Mouse (Mus musculus) urinary bladder, adult 2 months (tissue): ENCODE measurements around the gene Gm49387. TPM values are rescaled to one million over a fixed set of nuclear protein-coding genes. Genes with fewer than 3 reads are reported as not detected.

Experiments
- DNase-seq: peaks from one replicate; pipeline ENCODE4 v3.0.0; 2022; ENCODE audit warnings: low spot score
- polyA plus RNA-seq: library from polyadenylated mRNA; depleted of rRNA; stranded (reverse); fragments of >200 nt; gene quantifications from 2 replicates; pipeline ENCODE4 v1.2.3, GENCODE M21; 2012; rRNA removed

Gm49387 gene
- polyA plus RNA-seq, result not detected in 2 replicates

GRCm38 (mm10) chr14:31640346-31640889 lies at the start of gene Gm49387:
Gene Gm49387 (minus strand): TSS chr14:31640878.
- DNase-seq, result no peak

GRCm38 (mm10) chr14:31686231-31686630 lies 45.6 kb upstream of the Gm49387 start:
- DNase-seq, result no peak

GRCm38 (mm10) chr14:31685680-31686079 lies 45.0 kb upstream of the Gm49387 start:
- DNase-seq, result no peak

DNA sequence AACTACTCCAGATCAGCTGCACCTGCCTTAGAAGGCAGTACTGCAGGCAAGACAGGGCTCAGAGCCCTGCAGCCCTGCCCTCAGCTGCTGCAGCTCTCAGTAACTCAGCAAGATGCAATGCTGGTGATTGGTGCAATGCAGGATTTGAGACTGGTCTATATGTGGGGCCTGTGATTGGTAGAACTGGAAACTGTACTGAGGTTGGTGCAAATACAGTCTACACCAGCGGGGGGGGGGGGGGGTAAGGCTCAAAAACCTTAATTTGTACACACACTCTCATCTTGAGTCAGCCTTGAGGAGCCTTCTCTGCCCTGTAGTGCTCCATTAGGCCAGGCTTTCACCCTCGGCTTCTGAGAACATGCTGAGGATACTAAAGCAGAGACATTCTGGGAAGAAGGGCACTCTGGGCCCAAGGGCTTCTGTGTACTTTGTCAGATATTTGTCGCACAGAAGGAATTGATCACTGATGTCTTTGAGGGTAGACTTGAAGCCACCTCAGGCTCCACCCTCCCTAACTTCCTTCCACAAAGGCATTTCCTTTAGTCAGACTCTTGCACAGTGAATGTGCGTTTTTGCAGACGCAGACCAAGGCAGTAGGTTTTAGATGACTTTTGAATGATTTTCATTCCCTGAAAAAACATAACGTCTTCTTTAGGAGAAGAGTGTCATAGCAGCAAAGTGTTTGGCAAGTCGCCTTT lies 43.8 kb upstream of the Gm49387 start:
- DNase-seq, result no peak

DNA sequence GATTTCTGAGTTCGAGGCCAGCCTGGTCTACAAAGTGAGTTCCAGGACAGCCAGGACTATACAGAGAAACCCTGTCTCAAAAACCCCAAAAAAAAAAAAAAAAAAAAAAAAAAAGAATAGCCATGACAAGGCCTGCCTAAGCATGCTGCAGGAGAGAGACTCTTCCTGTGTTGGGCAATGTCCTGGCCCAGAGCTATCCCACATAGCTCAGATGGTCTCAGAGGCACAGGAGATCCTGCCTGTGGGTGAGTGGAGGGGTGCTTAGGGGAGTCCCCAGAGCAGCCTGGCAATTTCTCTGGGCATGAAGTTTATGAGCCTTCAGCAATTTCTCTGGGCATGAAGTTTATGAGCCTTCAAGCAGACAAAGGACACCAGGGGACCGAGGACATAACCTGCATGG lies 42.9 kb upstream of the Gm49387 start:
- no peak for DNase-seq

DNA sequence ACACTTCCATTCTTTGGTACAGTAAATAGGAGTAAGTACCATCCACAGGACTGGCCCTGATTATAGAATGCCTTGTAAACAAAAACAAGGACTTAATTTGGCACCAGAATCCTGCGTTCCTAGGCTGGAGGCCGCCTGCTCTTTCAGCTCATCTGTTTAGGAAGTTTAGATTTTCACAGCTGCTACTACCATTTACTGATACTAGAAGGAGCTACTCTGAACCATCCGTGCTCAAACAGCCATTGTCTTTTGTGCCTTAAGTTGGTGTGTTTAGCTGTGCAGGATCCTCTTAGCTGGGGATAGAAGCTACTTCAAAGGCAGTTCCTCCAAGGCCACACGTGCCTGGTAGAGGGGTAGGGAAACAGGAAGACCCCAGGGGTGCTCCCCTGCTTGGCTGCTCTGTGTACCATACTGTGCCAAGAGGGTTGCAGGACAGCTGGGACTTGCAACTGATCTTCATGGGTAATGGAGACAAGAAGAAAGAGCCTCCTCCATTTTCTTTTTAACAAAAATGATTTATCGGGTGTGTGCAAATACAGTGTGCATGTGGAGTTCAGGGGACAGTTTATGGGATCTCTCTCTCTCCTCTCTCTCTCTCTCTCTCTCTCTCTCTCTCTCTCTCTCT lies 41.4 kb upstream of the Gm49387 start:
- DNase-seq, result no peak

- DNase-seq, result no peak
These were observed 40.6 kb upstream of the Gm49387 start for GRCm38 (mm10) chr14:31681291-31681690.

DNA sequence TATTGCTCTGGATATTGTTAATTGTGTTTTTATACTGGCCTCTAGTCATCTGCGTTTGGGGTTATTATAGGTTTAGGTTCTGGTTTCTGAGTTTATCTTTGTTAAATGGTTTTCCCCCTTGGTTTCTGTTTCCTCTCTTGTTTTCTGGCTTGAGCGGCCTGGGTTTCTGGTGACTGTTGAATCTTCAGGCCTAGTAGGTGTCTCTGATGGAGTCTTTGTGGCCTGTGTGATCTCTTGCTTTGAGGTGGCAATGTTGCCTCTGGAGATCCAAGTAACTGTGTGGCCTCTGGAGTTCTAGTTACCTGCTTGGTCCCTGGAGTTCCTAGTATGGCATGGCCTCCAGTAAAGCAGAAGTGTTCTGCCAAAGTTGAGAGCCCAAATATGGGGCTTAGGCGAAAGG lies 40.0 kb upstream of the Gm49387 start:
- DNase-seq, result no peak

GRCm38 (mm10) chr14:31671635-31672320 lies 31.1 kb upstream of the Gm49387 start:
- no peak for DNase-seq

GRCm38 (mm10) chr14:31669642-31670490 lies 29.2 kb upstream of the Gm49387 start:
- no peak for DNase-seq

GRCm38 (mm10) chr14:31669161-31669611 lies 28.5 kb upstream of the Gm49387 start:
- DNase-seq, result peak; percentile 55

GRCm38 (mm10) chr14:31668326-31668725 lies 27.6 kb upstream of the Gm49387 start:
- no peak for DNase-seq

- DNase-seq, result no peak
These were observed 27.1 kb upstream of the Gm49387 start for GRCm38 (mm10) chr14:31667741-31668140.

DNA sequence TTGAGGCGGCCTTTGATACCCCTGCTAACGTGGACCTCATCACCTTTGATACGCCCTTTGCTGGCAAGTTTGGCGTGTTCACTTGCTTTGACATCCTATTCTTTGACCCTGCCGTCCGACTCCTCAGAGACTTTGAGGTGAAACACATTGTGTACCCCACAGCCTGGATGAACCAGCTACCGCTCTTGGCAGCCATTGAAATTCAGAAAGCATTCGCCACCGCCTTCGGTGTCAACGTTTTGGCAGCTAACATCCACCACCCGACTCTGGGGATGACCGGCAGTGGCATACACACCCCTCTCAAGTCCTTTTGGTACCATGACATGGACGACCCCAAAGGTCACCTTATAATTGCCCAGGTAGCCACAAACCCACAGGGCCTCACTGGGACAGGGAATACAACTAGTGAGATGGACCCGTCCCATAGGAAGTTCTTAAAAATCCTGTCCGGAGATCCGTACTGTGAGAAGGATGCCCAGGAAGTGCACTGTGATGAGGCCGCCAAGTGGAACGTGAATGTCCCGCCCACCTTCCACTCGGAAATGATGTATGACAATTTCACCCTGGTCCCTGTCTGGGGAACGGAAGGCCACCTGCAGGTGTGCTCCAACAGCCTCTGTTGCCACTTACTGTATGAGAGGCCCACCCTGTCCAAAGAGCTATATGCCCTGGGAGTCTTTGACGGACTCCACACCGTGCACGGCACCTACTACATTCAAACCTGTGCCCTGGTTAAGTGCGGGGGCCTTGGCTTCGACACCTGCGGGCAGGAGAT lies 26.4 kb upstream of the Gm49387 start:
- DNase-seq, result no peak

DNA sequence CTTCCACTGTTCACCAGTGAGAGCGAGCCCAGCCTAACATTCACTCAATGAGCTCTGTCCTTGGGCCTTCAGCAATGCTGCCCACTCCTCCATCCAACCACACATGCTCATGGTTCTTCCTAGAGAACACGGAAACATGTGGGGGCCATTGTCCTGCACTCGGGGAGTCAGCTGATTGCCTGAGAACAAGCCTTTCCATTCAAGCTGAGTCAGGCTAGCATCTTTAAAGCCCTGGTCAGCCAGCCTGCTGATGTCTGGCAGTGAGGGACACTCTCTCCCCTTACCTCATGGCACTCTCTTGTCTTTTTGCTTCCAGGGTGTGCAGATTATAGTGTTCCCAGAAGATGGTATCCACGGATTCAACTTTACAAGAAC lies 24.9 kb upstream of the Gm49387 start:
- DNase-seq, result no peak

DNA sequence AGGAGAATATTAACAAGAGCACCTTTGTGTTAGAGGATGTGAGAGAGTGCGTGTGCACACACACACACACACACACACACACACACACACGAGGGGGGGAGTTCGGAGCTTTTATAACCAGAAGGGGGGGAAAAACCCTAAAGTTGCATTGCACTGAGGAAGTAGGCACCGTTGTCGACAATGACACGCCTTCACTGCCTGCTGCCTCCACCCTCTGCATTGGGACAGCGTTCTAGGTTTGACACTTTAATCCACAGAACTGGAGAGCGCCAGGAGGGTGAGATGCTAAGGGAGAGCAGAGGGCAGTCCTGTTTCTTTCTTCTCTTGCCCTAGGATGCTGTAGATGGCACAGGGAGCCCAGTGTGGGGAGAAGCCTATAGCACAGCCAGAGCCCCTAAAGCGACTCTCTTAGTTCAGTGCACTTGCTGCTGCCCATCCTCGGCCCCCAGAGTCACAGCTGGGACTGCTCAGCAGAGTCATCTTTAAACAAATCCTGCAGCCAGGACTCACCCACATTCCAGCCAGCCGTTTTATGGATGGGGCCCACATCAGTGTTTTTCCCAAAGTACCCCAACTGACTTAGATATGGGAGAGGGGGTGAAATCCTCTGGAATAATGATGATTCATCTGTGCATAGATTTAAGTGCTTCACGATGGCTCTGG lies 24.4 kb upstream of the Gm49387 start:
- DNase-seq, result no peak

DNA sequence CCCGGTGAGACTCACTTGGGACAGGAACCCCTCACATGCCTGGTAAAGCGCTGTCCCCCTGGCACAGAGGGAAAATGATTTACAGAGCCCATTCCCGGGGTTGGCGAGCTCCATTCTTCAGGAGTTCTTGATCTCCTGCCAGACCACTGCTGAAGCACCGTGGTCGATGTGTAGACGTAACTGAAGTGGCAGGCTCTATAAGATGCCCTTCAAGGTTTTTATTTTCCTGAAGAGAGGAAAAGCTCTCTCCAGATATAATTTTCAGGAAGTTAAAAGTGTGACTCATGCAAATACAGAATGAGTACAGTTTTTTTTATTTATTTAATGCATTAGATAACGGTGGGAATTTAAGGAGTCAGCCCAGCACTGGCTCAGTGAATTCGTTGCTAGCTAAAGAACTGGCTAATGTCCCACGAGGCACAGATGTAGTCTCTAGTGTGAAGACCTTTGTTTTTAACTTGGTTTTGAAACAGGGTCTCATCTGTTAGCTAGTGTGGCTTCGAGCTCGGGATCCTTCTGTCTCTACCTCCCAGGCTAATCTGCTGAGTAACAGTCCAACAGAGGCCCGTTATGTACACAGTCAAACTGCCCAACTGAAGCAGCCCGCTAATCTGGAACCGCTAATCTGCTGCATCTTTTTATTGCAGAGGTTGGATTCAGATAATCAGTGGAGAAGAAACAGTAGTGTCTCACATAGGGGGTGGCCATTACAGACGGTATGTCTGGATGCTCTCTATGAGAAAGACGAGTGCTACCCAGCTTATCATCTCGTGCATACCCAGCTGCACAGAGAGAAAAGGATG lies 23.6 kb upstream of the Gm49387 start:
- no peak for DNase-seq

DNA sequence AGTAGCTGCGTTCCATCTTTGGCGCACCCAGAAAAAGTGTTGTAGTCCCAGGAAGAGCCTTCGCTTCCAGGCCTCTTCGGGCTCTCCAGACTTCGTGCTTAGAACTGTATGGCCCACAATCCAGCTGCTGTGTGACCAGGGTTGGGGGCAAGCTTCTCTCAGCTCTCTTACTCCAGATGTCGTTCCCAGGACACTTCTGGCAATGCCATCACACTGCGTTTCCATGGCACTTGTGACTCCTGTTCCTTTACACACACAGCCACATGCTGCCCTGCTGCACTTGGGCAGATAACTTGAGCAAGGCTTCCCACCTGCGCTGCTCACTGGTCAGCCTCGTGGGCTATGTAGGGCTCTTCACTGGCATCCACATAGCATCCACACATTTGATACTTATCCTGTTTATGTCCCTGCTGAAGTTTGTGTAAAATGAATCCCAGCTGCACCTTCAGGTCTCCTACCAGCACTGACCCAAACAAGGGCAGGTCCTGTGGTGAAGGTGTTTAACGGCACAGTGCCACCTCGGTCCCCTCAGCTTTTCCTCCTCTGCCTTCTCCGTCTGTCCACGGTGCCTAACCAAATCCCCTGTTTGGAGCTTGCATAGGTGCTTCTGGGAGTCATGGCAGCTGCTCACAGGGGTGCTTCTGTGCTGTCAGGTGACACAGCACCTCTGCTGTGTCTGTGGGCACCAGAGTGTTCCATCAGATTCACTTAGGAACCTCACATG lies 22.9 kb upstream of the Gm49387 start:
- no peak for DNase-seq
